Mouse (Mus musculus) MEL (cell line): ENCODE measurements around the gene Ano6. TPM values are rescaled to one million over a fixed set of nuclear protein-coding genes. Genes with fewer than 3 reads are reported as not detected.

ENCODE experiments used
- DNase-seq: peaks from one replicate; pipeline ENCODE4 v3.0.0; 2011; ENCODE audit warnings: low read depth, low spot score
- H3K27ac ChIP-seq: 2 replicates; pipeline ENCODE4 v1.5.1; 2012; ENCODE audit warnings: low read depth, mild to moderate bottlenecking, control low read depth, low read length, moderate library complexity; ENCODE audit not compliant: control insufficient read depth
- H3K27me3 ChIP-seq, 2 experiments: fragments of 150-350 bp in 1 of 2; sonication (generic) in 1 of 2; 2 replicates each; pipeline ENCODE4 v1.6.1; 2012; ENCODE audit warnings: low read length in 2 of 2, mild to moderate bottlenecking in 2 of 2, improper control_type of control experiment in 1 of 2, moderate library complexity in 1 of 2; ENCODE audit not compliant: insufficient read depth in 2 of 2, control insufficient read depth in 1 of 2
- H3K36me3 ChIP-seq, 2 experiments: 2 replicates each; pipeline ENCODE4 v1.6.1; 2012 to 2014; ENCODE audit warnings: low read length in 2 of 2, improper control_type of control experiment in 1 of 2, inconsistent platforms in 1 of 2, mild to moderate bottlenecking in 1 of 2; ENCODE audit not compliant: insufficient read depth in 2 of 2, control insufficient read depth in 1 of 2
- H3K4me1 ChIP-seq, 2 experiments: fragments of 150-350 bp in 1 of 2; sonication (generic) in 1 of 2; 2 replicates each; pipeline ENCODE4 v1.6.1; 2012; ENCODE audit warnings: low read length in 2 of 2, improper control_type of control experiment in 1 of 2, mild to moderate bottlenecking in 1 of 2; ENCODE audit not compliant: insufficient read depth in 2 of 2, control insufficient read depth in 1 of 2
- H3K4me3 ChIP-seq, 2 experiments: fragments of 150-350 bp in 1 of 2; sonication (generic) in 1 of 2; 2 replicates each; pipeline ENCODE4 v1.5.1; 2012; ENCODE audit warnings: low read depth in 2 of 2, low read length in 2 of 2, mild to moderate bottlenecking in 2 of 2, moderate library complexity in 2 of 2, control low read depth in 1 of 2, improper control_type of control experiment in 1 of 2; ENCODE audit not compliant: control insufficient read depth in 1 of 2, insufficient read depth in 1 of 2
- H3K79me2 ChIP-seq: 2 replicates; pipeline ENCODE4 v1.6.1; 2012; ENCODE audit warnings: mild to moderate bottlenecking, low read length, moderate library complexity; ENCODE audit not compliant: control insufficient read depth, poor library complexity, insufficient read depth
- H3K9ac ChIP-seq: 2 replicates; pipeline ENCODE4 v1.6.1; 2012; ENCODE audit warnings: low read depth, mild to moderate bottlenecking, control low read depth, low read length, moderate library complexity; ENCODE audit not compliant: control insufficient read depth, poor library complexity, severe bottlenecking
- H3K9me3 ChIP-seq: fragments of 150-350 bp; sonication (generic); replicated peaks from 2 replicates; pipeline ENCODE4 v1.6.1; 2012; ENCODE audit warnings: mild to moderate bottlenecking, low read length, improper control_type of control experiment, moderate library complexity; ENCODE audit not compliant: insufficient read depth
- BHLHE40 ChIP-seq: IDR thresholded peaks from 2 replicates; pipeline ENCODE4 v1.6.1; 2012; ENCODE audit warnings: low read depth, mild to moderate bottlenecking, inconsistent platforms, low read length, improper control_type of control experiment, borderline replicate concordance
- CHD1 ChIP-seq: IDR thresholded peaks from 2 replicates; pipeline ENCODE4 v1.6.1; 2012; ENCODE audit warnings: low read depth, mild to moderate bottlenecking, inconsistent platforms, low read length, improper control_type of control experiment
- E2F4 ChIP-seq: IDR thresholded peaks from 2 replicates; pipeline ENCODE4 v1.6.1; 2011; ENCODE audit warnings: low read depth, low read length, improper control_type of control experiment, borderline replicate concordance
- ELF1 ChIP-seq: IDR thresholded peaks from 2 replicates; pipeline ENCODE4 v1.6.1; 2014; ENCODE audit warnings: low read depth, mild to moderate bottlenecking, inconsistent platforms, low read length, improper control_type of control experiment, moderate library complexity
- EP300 ChIP-seq, 2 experiments: IDR thresholded peaks; 2 replicates each; pipeline ENCODE4 v1.6.1; 2011; ENCODE audit warnings: improper control_type of control experiment in 2 of 2, low read length in 2 of 2, low read depth in 1 of 2, mild to moderate bottlenecking in 1 of 2
- ETS1 ChIP-seq: IDR thresholded peaks from 2 replicates; pipeline ENCODE4 v1.6.1; 2012; ENCODE audit warnings: low read depth, mild to moderate bottlenecking, inconsistent platforms, low read length, improper control_type of control experiment, moderate library complexity
- GATA1 ChIP-seq: IDR thresholded peaks from 2 replicates; pipeline ENCODE4 v1.6.1; 2011; ENCODE audit warnings: low read depth, low read length, improper control_type of control experiment
- HCFC1 ChIP-seq: IDR thresholded peaks from 2 replicates; pipeline ENCODE4 v1.6.1; 2012; ENCODE audit warnings: low read depth, mild to moderate bottlenecking, inconsistent platforms, low read length, improper control_type of control experiment, moderate library complexity
- MAFK ChIP-seq: IDR thresholded peaks from 2 replicates; pipeline ENCODE4 v1.6.1; 2011; ENCODE audit warnings: low read depth, mild to moderate bottlenecking, low read length, improper control_type of control experiment, borderline replicate concordance
- MAX ChIP-seq: IDR thresholded peaks from 2 replicates; pipeline ENCODE4 v1.6.1; 2011; ENCODE audit warnings: low read length, improper control_type of control experiment
- MAZ ChIP-seq: IDR thresholded peaks from 2 replicates; pipeline ENCODE4 v1.6.1; 2012; ENCODE audit warnings: low read depth, mild to moderate bottlenecking, inconsistent platforms, low read length, improper control_type of control experiment
- MXI1 ChIP-seq: IDR thresholded peaks from 2 replicates; pipeline ENCODE4 v1.6.1; 2011; ENCODE audit warnings: mild to moderate bottlenecking, low read depth, low read length, improper control_type of control experiment
- MYC ChIP-seq: IDR thresholded peaks from 2 replicates; pipeline ENCODE4 v1.6.1; 2011; ENCODE audit warnings: low read depth, mild to moderate bottlenecking, low read length, improper control_type of control experiment, moderate library complexity
- NELFE ChIP-seq: IDR thresholded peaks from 2 replicates; pipeline ENCODE4 v1.6.1; 2011; ENCODE audit warnings: low read depth, low read length, improper control_type of control experiment
- NRF1 ChIP-seq: IDR thresholded peaks from 2 replicates; pipeline ENCODE4 v1.6.1; 2014; ENCODE audit warnings: low read depth, mild to moderate bottlenecking, inconsistent platforms, low read length, improper control_type of control experiment, moderate library complexity; ENCODE audit not compliant: poor library complexity, insufficient read depth, severe bottlenecking
- SIN3A ChIP-seq: IDR thresholded peaks from 2 replicates; pipeline ENCODE4 v1.6.1; 2012; ENCODE audit warnings: low read length, improper control_type of control experiment, inconsistent platforms
- SMC3 ChIP-seq: IDR thresholded peaks from 2 replicates; pipeline ENCODE4 v1.6.1; 2011; ENCODE audit warnings: low read depth, low read length, improper control_type of control experiment
- TBP ChIP-seq: IDR thresholded peaks from 2 replicates; pipeline ENCODE4 v1.8.0; 2011; ENCODE audit warnings: low read depth, low read length, improper control_type of control experiment
- TCF12 ChIP-seq: IDR thresholded peaks from 2 replicates; pipeline ENCODE4 v1.6.1; 2014; ENCODE audit warnings: low read depth, mild to moderate bottlenecking, inconsistent platforms, low read length, improper control_type of control experiment, moderate library complexity
- UBTF ChIP-seq: IDR thresholded peaks from 2 replicates; pipeline ENCODE4 v1.6.1; 2012; ENCODE audit warnings: low read depth, mild to moderate bottlenecking, inconsistent platforms, low read length, improper control_type of control experiment, moderate library complexity, borderline replicate concordance; ENCODE audit not compliant: insufficient read depth
- USF1 ChIP-seq: IDR thresholded peaks from 2 replicates; pipeline ENCODE4 v1.6.1; 2014; ENCODE audit warnings: low read depth, mild to moderate bottlenecking, inconsistent platforms, low read length, improper control_type of control experiment, moderate library complexity
- USF2 ChIP-seq, 2 experiments: IDR thresholded peaks; 2 replicates each; pipeline ENCODE4 v1.6.1; 2011 to 2012; ENCODE audit warnings: improper control_type of control experiment in 2 of 2, low read length in 2 of 2, borderline replicate concordance in 1 of 2, inconsistent platforms in 1 of 2, low read depth in 1 of 2, mild to moderate bottlenecking in 1 of 2; ENCODE audit not compliant: insufficient read depth in 1 of 2
- ZC3H11A ChIP-seq: IDR thresholded peaks from 2 replicates; pipeline ENCODE4 v1.6.1; 2012; ENCODE audit warnings: low read depth, mild to moderate bottlenecking, inconsistent platforms, low read length, improper control_type of control experiment
- ZKSCAN1 ChIP-seq: IDR thresholded peaks from 2 replicates; pipeline ENCODE4 v1.6.1; 2012; ENCODE audit warnings: low read depth, mild to moderate bottlenecking, inconsistent platforms, low read length, improper control_type of control experiment, moderate library complexity
- ZMIZ1 ChIP-seq: IDR thresholded peaks from 2 replicates; pipeline ENCODE4 v1.6.1; 2012; ENCODE audit warnings: low read depth, mild to moderate bottlenecking, inconsistent platforms, low read length, improper control_type of control experiment, moderate library complexity
- ZNF384 ChIP-seq: IDR thresholded peaks from 2 replicates; pipeline ENCODE4 v1.6.1; 2012; ENCODE audit warnings: low read depth, mild to moderate bottlenecking, inconsistent platforms, low read length, improper control_type of control experiment
- polyA plus RNA-seq, 2 experiments: library from polyadenylated mRNA; stranded (reverse) in 1 of 2; unstranded in 1 of 2; fragments of >175 nt in 1 of 2; fragments of >200 nt in 1 of 2; gene quantifications; 2 replicates each; pipeline versions ENCODE4 v1.2.1 to v1.2.4; 2012; ENCODE audit warnings: low replicate concordance in 2 of 2, low read depth in 1 of 2; ENCODE audit not compliant: insufficient read length in 2 of 2, insufficient read depth in 1 of 2, missing spikeins in 1 of 2
- total RNA-seq: library from RNA; depleted of rRNA; stranded (reverse); fragments of 300-350 nt; gene quantifications from 2 replicates; pipeline ENCODE4 v1.2.3, GENCODE M21; 2012

Ano6 gene
- total and polyA plus RNA-seq, 3 experiments: 54.8 to 66.6 (median 61.4) TPM

GRCm38 (mm10) chr15:95746513-95746912 is 44.1 kb upstream of the Ano6 start:
- TF ChIP-seq NELFE (no peak), SMC3 (no peak), USF2 (IDR thresholded peaks at IDR 0.05; ENCODE audit: borderline replicate concordance in 1 of 2, insufficient read depth in 1 of 2, low read depth in 1 of 2, low read length in 2 of 2) (no peak), ZNF384 (no peak), E2F4 (no peak), HCFC1 (no peak), ETS1 (no peak)
- TF ChIP-seq, all 39 proteins: peak for 0
- Histone ChIP-seq H3K9me3 (no peaks in the 10 kb centered on the region), H3K79me2 (no peaks in the 10 kb centered on the region), H3K4me1 (peaks cover 3 to 11% of the 10 kb centered on the region in 2 experiments; a peak in 2 of 4 replicates), H3K9ac (no peak overlapping the region), H3K36me3 (peaks cover 0 to 2% of the 10 kb centered on the region in 2 experiments; a peak in 1 of 4 replicates), H3K4me3 (no peak overlapping the region), H3K27me3 (no peaks in the 10 kb centered on the region), H3K27ac (no peak overlapping the region)
- no peak for DNase-seq

GRCm38 (mm10) chr15:95746955-95747931 is 43.4 kb upstream of the Ano6 start:
- H3K36me3 ChIP-seq: peaks cover 0 to 2% of the 10 kb centered on the region in 2 experiments; a peak in 1 of 4 replicates
- peaks cover 3 to 11% of the 10 kb centered on the region in 2 experiments; a peak in 2 of 4 replicates for H3K4me1 ChIP-seq
- peak overlapping the region in 1 of 2 experiments; percentile 8; a peak in 1 of 4 replicates for H3K4me3 ChIP-seq
- DNase-seq: no peak
- H3K27me3 ChIP-seq: no peaks in the 10 kb centered on the region
- no peaks in the 10 kb centered on the region for H3K79me2 ChIP-seq
- TF ChIP-seq ZNF384 (peak; percentile 53; the same call in 1 of the 2 replicates), ZC3H11A (no peak), CHD1 (no peak), HCFC1 (no peak), TCF12 (peak; percentile 27; the same call in 1 of the 2 replicates), ZKSCAN1 (no peak), MYC (no peak), BHLHE40 (0 out of 2 replicates have a peak, but pooled peaks have one; percentile 17), MAFK (no peak), UBTF (no peak), USF1 (no peak), ETS1 (0 out of 2 replicates have a peak, but pooled peaks have one; percentile 12), NRF1 (no peak), ZMIZ1 (no peak), SIN3A (peak; percentile 53; the same call in 1 of the 2 replicates), ELF1 (no peak), MXI1 (peak; percentile 76), USF2 (IDR thresholded peaks at IDR 0.05; ENCODE audit: borderline replicate concordance in 1 of 2, insufficient read depth in 1 of 2, low read depth in 1 of 2, low read length in 2 of 2) (no peak), EP300 (IDR thresholded peaks at IDR 0.05; ENCODE audit: low read depth in 1 of 2, low read length in 2 of 2) (peak; percentile 23 to 63; a peak in 2 of 4 replicates), TBP (no peak), GATA1 (0 out of 2 replicates have a peak, but pooled peaks have one; percentile 2), MAZ (no peak), MAX (peak; percentile 78)
- H3K9me3 ChIP-seq: no peaks in the 10 kb centered on the region
- no peak overlapping the region for H3K9ac ChIP-seq
- H3K27ac ChIP-seq: no peak overlapping the region
